Mouse (Mus musculus) heart, adult 8-10 months (tissue): ENCODE results near the gene Ugp2. TPM values are rescaled to one million over a fixed set of nuclear protein-coding genes. Genes with fewer than 3 reads are reported as not detected.

ENCODE experiments used
- DNase-seq: peaks from one replicate; pipeline ENCODE4 v3.0.0; 2022; ENCODE audit warnings: low spot score
- total RNA-seq, 4 experiments: library from RNA; stranded (reverse); gene quantifications; 2 replicates each; pipeline ENCODE4 v1.2.4; 2022

Gene Ugp2
- 100 to 1,000 TPM; 208 to 263 (median 234) TPM for total RNA-seq

DNA sequence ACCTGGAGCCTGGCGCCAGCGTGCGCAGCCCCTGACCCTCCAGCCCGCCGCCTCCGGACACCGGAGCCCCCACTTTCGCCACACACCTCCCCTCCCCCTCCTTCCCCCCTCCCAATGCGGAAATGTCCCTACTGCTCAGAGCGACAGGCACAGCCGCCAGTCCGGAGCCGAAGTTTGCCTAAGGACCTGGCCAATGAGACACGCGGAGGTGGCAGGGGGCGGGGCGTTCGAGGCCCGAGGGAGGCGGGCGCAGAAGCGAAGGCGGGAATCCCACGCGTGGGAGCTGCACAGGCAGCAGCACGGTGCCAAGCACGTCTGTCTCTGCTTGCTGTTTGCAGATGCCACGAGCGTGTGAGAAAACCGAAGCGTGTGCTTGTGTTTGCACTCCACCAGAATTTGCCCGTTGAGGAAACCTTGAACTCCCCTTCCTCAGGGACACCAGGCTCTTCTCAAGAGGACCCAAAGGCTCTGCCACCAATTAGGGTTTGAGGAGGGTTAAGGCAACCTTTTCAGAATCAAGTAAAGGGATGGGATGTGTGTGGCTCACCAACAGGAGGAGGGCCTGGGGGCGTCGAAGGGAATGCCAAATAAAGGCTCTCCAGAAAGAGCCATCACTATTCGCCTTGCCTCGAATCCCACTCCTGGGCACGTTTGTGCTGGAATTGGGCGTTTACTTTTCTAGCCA, at the start of gene Ugp2:
TSS of gene Ugp2 (minus strand) at position 80 of the 685 bp plus-strand sequence.
- peak; percentile 97 for DNase-seq

DNA sequence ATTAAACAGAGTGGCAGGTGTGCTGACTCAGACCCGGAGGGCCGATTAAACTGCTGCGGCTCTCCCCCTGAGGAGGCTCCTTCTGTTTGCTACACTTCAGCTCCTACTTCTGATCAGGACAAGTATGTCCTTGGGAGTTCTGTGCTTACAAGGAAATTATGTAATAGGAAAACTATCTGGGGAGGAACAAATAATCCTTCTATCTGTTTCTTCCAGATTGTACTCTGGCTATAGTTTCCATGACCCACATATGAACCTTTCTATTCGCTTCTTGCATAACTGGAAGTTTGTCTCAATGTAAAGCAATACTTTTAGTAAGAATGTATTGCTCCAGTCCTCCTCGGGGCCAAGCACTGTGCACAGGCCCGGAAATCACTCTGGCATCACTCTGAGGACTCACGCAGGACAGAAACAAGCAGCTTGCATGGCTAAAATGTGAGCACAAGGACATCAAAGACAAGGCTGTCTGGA, 43.9 kb upstream of the Ugp2 start:
- DNase-seq: no peak

DNA sequence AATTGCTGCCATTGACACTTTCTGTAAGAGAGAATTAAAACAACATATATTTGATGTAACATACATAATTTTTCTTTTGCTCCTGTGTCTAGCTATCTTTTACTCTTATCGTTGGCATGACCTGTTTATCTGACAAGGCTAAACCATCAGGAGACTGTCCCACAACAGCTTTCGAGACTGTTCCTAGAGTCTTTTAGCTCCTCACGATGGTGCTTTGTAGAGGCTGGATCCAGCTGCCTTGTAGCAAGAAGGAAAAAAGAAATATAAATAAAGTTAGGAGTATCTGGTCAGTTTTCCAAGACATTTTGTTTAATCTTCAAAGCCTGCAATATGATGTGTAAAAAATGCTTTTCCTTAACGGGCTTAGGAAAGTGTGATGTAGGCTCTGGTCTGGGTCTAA, 35.7 kb upstream of the Ugp2 start:
- DNase-seq: no peak

DNA sequence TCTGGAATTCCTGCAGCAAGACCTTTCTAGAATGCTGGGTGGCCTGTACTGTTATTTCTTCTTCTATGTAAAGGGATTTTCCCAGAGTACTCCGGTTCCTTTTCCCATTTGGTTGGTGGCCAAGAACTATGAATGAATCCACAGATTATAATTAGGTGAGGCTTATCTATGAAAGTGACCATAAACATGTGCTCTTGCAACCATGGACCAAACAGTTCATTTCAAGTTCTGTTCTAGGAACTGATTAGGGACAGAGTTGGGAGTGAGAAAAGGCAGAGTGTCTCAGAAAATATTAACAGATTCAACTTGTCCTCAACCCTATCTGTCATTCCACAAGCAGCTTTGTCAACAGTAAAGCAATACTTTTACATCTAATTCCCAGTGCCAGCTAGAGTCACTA, 35.1 kb upstream of the Ugp2 start:
- DNase-seq: no peak

DNA sequence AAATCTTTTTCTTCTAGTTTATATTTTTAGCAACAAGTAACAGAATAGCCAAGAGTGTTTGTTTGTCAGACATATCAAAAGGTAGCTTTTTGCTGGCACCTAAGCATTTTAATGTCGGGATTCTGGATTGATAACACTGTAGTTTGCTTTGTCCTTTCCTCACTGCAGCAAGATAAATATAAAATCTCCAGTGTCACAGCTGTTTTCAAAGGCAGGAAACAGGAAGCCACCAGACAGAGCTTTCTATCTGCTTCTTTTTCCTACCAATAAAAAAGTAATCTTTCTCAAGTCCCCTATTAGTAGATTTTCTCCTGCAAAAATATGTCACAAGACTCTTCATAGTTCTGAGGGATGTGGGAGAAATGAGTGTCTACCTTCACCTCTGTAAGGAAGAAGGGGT, 32.9 kb upstream of the Ugp2 start:
- DNase-seq: no peak

DNA sequence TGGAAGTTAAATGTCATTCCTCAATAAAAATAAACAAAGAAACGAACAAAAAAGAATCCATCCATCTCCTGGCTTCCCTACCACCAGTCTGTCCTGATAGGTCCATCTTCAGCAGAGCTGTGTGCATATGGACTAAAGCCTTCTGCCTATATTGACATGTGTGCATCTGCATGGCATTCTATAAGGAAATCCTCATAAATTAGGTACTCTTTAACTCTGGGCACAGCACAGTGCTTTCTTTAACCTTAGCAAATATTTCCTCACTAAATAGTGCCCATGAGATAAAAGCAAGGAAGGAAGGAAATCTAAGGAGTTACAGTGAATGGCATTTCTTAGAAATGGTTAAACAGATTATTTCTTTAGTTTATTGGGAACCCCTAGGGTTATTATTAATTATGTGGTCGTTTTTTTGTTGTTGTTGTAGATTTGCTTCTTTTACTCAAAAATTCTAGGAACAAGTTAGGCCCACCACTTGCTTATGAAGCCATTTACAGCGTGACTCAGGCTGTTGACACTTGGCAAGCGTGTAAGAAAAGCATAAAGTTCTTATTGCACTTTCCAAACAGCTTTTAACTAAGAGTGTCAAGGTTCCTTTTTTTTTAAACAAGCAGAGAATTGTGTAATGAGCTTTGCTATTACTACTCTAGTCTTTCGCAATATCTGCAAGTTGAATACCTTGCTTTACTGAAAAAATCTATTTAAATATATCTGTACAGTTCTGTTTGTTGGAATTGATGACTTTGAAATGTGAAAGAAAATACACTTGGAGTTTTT, 31.7 kb upstream of the Ugp2 start:
- peak; percentile 22 for DNase-seq

DNA sequence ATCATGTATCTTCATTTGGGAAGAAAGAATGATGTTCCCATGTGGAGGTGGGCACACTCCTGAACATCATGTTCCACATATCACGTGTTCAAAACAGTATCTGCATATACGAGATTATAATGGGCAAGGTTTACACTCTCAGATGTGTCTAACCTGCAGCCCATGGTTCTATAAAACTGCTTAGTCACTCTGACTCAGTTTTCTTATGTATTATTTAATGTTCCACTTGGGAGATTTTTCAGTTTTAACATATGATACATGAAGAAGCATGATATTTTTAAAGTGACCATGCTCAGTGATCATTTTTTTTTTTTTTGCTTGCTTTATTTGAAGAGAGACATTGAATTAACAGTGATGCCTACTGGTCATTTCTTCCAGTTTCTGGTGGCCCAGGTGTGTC, 30.2 kb upstream of the Ugp2 start:
- no peak for DNase-seq

DNA sequence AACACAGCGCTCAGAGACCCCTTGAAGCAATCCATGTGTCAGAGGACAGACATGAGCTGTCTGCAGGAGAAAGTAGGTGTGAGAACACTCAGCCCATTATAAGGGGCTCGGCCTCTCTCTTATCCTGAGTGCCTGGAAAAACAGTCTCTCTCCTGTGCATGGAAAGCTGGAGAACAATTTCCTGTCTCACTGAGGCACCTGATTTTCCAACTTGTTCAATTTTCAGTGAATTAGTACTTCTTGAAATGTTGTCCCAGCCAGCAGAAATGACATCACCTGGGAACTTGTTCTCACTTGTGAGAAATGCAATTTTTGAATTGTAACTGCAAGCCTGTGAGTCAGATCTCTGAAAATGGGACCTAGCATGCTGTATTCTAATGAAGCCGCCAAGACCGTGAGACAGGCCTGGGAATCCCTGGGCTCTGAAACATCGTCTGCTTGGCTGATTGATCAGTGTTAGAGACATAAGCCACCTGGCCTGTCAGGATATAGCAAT, 28.2 kb upstream of the Ugp2 start:
- peak; percentile 52 for DNase-seq

DNA sequence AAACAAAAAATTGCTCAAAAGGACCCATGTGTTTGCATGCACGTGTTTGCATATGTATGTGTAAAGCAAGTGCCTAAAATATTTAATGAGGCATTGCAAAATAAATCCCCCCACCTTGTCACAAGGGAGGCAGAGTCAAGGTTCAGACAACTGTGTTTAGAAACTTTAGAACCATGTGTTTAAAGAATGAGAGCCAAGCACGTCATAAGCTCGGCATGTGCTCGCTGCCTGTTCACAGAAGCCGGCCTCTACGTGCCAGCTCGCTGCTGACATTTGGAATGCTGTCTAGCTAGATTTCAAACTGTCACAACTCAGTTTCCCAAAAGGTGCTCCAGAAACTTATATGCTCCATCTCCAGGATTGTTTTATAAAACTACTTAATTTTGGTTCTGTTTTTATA, 27.5 kb upstream of the Ugp2 start:
- DNase-seq: peak; percentile 78

DNA sequence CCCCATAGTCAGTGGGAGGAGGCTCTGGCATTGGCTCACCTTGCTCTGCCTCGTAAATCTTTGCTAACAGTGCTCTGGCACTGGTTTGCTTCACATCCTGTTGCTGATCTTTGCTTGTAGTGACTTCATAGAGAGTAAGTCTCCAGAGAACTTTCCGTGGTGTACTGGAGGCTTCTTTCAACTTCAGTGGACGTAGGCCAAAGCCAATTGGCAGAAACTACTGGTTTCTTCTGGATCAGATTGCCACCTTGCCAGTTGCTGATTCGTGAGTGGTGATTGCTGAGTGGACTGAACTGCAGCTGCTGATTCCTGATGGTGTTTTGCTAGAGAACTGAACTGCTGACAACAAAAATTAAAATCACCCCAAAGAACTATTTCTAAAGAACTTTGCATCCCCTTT, 15.8 kb upstream of the Ugp2 start:
- DNase-seq: no peak

DNA sequence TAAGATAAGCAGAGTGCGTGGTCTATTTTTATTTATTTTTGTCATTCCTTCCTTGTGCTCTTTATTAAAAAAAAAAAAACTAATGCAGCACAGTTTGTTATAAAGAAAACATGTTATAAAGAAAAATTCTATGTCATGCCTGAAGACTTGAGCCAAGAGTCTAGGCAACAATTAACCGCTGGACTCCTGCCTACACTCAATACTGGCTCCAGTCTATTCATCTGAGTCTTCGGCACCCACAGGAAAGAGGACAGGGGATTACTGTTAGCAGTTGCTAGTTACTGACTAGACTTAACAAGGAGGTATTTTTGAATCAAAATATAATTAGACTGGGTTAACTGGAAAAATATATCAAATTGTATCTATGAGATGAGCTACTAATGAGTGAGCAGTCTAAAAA, 3.1 kb upstream of the Ugp2 start:
- DNase-seq: no peak

DNA sequence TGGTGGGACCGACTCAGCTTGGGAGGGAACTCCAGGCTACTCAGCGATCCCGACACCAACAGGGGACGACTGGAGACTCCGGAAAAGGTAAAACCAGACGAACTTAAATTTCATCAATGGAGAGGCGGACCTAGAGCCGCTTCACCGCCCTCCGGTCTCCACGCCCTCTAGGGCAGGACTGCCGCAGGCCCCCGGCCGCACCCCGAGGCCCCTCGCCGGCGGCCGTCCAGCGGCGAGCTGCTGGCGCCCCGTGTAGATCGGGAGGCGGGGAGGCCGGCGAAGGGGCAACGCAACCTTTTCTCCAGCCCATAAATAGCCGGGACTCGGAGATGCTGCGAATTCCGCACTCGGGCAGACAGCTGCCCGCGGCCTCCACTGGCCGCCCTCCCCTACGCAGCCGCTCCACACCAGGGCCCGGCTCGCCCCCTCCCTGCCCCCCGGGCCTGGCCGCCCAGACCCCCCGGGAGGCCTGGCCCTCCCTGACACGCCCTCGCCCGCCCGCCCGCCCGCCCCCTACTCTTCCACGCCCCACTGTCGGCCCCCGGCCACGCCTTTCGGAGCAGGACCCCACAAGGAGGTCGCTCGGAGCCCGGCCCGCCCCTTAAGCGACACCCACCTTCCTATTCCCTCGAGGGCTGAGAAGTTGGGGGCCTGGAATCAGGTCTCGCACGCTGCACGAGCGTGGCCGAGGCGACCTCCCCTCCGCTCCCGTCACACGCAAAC, 441 bp downstream of the Ugp2 start:
- peak; percentile 80 for DNase-seq

DNA sequence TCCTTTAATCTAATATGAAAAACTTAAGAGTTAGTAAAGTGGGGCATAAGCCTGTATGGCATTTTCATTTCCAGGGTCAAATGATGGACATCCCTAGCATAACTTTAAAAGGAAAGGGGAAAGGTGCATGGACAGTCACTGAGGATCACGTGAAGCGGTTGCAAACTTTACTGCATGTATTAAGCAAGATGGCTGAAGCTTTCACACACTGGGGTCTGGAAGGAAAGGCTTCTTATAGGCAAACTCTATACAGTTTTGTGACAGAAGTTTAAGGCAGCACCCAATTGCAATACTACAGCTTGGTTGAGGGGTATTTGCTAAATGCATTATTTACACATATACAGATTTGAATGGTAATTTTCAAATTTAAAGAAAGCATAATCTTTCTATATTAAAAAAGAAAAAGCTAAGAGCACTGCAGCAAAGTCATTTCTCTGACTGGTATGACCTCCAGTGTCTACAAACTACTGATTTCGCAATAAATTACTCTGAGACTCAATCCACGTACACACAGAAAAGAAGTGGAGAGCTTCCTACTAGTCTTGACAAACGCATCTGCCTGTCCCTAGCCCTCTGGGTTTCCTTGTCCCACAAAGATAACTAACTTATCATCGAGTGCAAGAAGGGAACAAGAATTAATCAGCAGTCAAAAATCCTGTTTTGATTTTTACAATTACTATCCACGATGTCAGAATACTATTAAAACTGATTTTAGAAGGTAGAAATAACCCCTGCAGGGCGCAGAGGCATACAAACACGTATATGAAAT, 1.6 kb downstream of the Ugp2 start:
- peak; percentile 28 for DNase-seq

DNA sequence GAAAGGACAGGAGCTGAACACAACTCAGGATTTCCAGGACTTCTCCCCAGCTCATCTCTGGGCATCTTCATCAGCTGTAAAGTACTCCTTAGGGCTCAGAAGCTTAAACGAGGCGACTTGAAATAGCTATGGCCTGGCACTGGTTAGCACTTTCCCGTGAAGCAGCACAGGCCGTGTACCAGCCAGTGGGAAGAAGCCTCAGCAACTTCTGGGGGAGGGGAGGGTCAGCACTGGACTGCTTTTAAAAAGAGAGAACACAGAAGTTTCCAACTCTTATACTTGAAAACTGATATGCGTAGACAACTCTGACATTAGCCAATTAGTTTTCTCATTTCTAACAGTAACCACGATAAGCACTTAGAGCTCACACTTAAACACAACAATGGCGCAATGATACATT, 2.5 kb downstream of the Ugp2 start:
- DNase-seq: no peak

DNA sequence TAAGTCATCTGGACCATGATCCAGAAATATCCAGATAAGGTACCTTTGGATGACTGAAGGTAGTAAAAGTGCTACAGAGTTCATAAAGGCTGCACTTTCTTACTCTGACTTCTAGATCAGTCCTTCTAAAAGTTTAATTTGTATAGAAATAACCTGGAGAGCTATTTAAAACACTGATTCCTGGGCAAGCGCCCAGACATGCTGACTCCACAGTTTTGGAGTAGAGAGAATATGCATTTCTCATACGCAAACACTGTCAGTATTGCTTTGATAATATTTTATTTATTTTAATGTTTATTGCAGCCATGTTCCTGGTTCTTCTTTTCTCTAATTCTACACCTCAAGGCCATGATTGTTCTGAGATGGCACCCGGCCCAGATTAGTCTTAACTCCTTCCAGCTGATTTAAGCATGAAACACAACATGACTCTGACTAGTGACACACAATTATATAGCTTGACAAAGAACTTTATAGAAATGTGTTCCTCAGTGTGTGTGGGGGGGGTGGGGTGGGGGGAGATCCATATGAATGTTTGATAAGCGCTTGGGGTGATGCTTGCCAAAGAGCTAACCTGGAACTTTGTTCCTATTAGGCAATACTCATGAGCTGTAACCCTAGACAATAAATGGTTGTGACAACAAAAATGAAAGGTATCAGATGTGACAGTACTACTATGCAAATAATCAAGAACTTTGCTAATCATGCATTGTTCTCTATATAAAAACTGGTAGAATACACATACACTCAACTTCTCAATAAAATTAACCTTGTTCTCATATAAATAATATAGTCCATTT, 7.7 kb downstream of the Ugp2 start:
- DNase-seq: no peak

DNA sequence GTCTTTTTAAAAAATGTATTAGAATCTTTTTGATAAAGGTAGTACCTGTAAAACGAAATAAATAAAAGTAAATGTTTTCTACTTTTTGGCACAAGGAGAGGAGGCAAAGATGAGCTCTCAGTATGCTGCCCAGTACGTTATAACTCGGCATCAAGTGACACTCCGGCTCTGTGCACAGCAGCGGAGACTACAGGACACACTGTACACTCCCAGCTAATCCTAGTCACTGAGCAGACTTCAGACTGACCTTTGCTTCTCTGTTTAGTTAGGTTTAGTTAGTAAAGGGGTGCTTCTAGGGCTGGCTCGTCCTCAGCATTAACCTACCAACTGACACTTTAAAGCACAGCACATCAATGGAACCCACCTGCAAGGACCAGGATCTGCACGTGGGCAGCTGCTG, 19.7 kb downstream of the Ugp2 start:
- no peak for DNase-seq

DNA sequence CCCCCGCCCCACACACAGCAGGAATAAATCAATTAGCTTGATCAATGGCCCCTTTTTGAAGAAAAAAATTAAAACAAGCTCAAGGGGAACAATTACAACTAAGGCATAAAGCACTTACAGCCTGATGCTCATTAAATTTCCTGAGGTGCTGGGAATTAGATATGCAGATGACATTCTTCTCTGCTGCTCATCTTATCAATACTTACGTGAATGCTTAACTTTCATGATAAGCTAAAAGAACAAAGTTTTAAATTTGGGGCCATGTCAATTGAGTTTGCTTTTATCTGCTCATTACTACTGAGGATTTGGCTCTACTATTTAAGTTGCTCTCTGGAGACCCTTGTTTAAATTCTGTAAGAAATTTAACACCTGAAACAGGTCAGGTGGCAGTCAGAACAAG, 22.1 kb downstream of the Ugp2 start:
- no peak for DNase-seq

DNA sequence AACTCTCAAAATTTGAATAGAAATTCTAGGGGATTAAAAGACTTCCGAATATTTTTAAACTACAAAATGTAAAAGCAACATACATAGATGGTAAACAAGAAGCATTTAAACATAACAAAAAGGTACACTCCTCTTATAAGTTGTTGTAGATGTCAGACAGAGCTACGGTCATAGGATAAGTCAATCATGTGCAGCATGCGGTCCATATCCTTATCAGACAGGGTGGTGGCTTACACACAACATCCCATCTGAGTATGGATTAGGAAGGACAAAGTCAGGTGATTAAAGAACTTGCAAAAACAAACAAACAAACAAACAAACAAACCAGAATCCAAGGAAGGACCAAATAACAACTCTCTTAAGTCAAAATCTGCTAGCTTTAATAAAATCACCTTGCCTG, 25.0 kb downstream of the Ugp2 start:
- no peak for DNase-seq

DNA sequence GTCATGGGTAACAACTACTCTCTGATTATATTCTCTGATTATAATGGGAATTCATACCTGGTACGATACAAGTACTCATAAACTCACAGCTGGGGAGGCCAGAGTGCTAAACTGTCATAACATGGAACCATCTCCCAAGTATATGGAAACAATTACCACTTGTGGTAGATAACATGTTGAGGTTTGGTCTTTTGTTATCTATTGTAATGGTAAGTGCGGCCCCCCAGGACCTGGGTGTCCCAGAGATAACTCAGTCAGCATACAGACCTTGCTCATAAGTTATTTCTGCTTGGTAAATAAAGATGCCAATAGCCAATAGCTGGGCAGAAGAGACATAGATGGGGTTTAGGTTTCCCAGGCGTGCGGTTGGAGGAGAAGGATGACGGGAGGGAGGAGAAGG, 27.5 kb downstream of the Ugp2 start:
- no peak for DNase-seq

DNA sequence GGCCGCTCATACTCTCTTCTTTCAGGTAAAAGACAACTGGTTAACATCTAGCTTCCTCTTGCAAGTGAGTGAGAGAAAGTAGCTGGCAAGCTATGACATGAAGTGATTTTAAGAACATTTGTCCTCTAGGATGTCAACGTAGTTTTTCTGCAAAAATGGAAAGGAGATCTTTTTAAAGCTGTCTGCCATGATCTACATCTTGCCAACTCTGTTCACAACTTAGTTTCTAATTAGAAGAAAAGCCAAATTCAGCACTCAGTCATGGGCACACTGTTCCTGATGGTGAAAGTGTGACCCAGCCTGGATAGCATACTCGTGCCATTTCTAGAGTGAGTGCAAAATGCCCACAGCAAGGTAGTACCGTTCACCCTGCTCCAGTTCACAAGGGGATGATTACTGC, 31.9 kb downstream of the Ugp2 start:
- DNase-seq: no peak

DNA sequence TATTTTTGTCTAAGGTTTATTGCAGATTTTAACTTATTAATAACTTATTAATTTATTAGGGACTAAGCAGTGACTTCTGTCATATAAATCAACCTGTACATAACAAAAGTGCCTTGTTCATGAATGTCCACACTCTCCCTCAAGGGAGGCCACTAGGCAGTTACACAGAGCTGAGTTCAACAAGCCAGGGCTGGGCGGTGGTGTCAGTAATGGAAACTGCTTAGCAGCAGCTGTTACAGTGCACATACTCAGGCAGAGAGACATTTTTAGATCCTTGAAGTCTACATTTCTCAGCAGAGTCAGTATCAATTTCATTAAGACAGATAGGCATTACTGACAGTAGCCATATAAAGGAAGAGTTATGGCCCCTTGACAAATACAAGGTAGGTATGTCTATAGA, 33.1 kb downstream of the Ugp2 start:
- DNase-seq: no peak
